Mouse (Mus musculus) embryonic facial prominence, embryonic 10.5 days (tissue): ENCODE results near the gene Mynn. TPM values are rescaled to one million over a fixed set of nuclear protein-coding genes. Genes with fewer than 3 reads are reported as not detected.
A peak's percentile ranks its signal among the peaks of the same experiment; 100 is the strongest.
"Not testable (repeated sequence)": the region's sequence is repeated elsewhere in the genome, so short reads cannot be mapped to it uniquely, and the experiment has no call there.

ENCODE experiments used
- DNase-seq: peaks from one replicate; pipeline ENCODE4 v3.0.0-alpha.2; 2017; ENCODE audit warnings: low spot score
- H3K27ac ChIP-seq: fragments of 300-500 bp; sonication (generic); replicated peaks from 2 replicates; pipeline ENCODE4 v1.5.1; 2016; ENCODE audit warnings: mild to moderate bottlenecking
- H3K27me3 ChIP-seq: fragments of 300-500 bp; sonication (generic); replicated peaks from 2 replicates; pipeline ENCODE4 v1.6.1; 2016; ENCODE audit warnings: low read depth, mild to moderate bottlenecking; ENCODE audit not compliant: poor library complexity, severe bottlenecking
- H3K36me3 ChIP-seq: fragments of 300-500 bp; sonication (generic); replicated peaks from 2 replicates; pipeline ENCODE4 v1.6.1; 2016; ENCODE audit warnings: mild to moderate bottlenecking, moderate library complexity
- H3K4me1 ChIP-seq: fragments of 300-500 bp; sonication (generic); 2 replicates; pipeline ENCODE4 v1.6.1; 2016
- H3K4me3 ChIP-seq: fragments of 300-500 bp; sonication (generic); 2 replicates; pipeline ENCODE4 v1.5.1; 2016; ENCODE audit warnings: mild to moderate bottlenecking, moderate library complexity
- H3K9me3 ChIP-seq: fragments of 300-500 bp; sonication (generic); 2 replicates; pipeline ENCODE4 v1.6.1; 2016; ENCODE audit warnings: mild to moderate bottlenecking
- WGBS: fragments of 180-500 bp; shearing (Covaris S2); methylation state at CpG from one replicate; pipeline ENCODE4 v1.1.7; 2016; 5-methylcytosine and 5-hydroxymethylcytosine counted together
- polyA plus RNA-seq: library from polyadenylated mRNA; unstranded; fragments of >200 nt; fragmentation: Nextera tagmentation; extraction: Ambion mirVana; gene quantifications from 2 replicates; pipeline ENCODE4 v1.2.1, GENCODE M21; 2016

Mynn gene
- 30.0 and 32.1 TPM in 2 replicates for polyA plus RNA-seq

DNA sequence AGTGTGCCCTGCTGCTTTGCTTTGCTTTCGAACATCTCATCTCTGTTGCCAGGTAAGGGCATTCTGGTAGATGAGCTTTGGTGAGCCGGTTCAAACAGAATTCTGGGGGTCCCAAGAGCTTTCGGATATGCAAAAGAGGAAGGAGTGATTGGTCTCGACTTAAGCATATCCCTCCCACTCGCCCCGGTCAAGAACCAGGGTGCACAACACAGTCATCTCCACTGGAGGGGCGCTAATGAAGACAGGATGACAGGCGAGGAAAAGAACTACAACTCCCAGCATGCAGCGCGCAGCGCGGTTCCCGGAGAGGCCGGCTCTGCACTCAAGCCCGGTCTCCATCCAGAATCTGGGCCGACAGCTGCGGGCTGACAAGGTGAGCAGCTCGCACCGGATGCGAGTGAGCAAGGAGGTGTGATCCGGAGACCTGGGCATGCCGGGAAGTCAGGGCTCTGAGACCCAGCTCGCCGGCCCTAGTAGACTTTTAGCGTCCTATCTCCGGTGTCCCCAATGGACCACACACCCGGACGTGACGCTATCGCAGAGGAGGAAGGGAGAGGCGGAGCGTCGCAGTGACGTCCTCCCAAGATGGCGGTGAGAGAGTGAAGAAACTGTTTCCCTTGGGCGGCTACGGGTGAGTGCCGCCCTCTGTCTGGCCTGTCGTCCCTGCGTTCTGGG, at the start of gene Mynn:
Gene Mynn, plus strand, starts transcription at position 1 of the 675 bp plus-strand sequence.
- H3K4me1 ChIP-seq: peaks cover 18% of the 10 kb centered on the region
- H3K9me3 ChIP-seq: no peaks in the 10 kb centered on the region
- H3K4me3 ChIP-seq: peak within 1 kb of the TSS; percentile 89
- DNase-seq: peak; percentile 97
- WGBS: under 1% methylated on average over 40 of the region's 40 CpGs
- peak within 1 kb of the TSS; percentile 95 for H3K27ac ChIP-seq
- H3K36me3 ChIP-seq: peaks cover 29% of the 10 kb centered on the region
- H3K27me3 ChIP-seq: peaks cover 25% of the 10 kb centered on the region

DNA sequence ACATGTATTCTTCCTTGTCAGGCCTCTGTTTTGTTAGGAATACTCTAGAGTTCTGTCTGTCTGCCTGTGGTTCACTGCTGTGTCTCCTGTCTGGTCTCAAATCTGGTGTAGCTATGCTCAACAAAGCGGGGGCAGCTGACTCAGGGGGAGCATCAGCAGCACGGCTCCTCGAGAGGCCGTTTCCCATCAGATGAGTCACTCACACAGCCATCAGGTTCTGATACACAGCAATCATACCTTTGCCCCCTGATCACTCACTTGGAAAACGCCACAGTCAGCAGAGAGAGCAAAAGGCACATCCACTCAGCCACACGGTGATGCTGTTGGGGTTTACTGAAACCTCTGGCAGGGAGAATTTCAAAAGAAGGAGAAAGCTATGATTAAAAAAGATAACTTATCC, 48.1 kb upstream of the Mynn start:
- WGBS: 69% methylated on average over 6 of the region's 6 CpGs
- H3K4me1 ChIP-seq: no peaks in the 10 kb centered on the region
- no peak overlapping the region for H3K4me3 ChIP-seq
- no peaks in the 10 kb centered on the region for H3K27me3 ChIP-seq
- no peak for DNase-seq
- no peaks in the 10 kb centered on the region for H3K9me3 ChIP-seq
- H3K36me3 ChIP-seq: no peaks in the 10 kb centered on the region
- H3K27ac ChIP-seq: no peak overlapping the region

DNA sequence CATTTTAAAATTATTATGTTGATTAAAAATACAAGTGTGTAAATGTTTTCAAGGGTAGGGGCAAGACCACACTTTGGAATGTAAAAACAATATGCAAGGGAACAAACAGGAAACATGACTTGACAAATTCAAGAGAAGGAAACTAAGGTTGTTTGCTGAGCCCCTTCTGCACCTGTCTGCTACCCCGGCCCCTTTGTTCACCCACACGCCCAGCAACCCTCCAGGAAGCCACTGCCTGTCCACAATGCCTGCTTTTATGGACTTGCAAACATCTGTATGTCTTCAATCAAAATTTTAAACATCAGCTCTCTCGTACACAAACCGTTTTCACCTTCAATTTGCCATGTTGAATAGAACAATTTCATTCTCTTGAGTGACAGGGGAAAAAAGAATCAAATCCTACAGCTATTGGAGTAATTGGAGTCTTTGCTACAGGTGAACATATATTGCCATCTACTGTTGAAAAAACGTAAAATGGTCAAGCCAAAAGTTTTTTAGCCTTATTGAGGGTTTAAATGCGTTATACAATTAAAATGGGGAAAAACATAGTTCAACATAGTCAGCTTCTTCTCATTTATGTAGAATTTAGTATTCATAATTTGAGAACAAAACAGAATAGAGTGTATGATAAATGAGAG, 41.1 kb upstream of the Mynn start:
- no peaks in the 10 kb centered on the region for H3K27me3 ChIP-seq
- no peak for DNase-seq
- no peak overlapping the region for H3K4me3 ChIP-seq
- peaks cover 6% of the 10 kb centered on the region; the same call in 1 of the 2 replicates for H3K4me1 ChIP-seq
- H3K9me3 ChIP-seq: no peaks in the 10 kb centered on the region
- H3K36me3 ChIP-seq: no peaks in the 10 kb centered on the region
- H3K27ac ChIP-seq: no peak overlapping the region
- 60% methylated on average over 6 of the region's 6 CpGs for WGBS

DNA sequence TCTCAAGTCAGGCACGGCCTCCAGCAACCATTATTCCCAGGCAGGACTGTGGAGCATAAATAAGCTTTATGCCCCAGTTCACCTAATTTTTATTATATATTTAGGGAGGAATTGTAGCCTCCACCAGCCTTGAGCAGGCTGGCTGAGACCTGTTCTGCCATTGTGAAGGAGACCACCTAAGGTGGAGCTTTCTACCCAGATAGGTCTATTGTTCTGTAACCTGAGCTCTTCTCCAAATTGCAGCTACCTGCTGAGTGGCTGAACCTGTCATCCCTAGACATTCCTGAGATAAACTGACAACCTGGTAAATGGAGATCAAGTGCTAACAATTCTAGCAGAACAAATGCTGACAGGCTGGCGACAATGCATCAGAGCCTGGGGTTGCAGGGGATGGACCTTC, 35.5 kb upstream of the Mynn start:
- not testable (repeated sequence) for H3K4me3 ChIP-seq, H3K36me3 ChIP-seq, DNase-seq, H3K9me3 ChIP-seq, H3K4me1 ChIP-seq, H3K27ac ChIP-seq, H3K27me3 ChIP-seq
- 24% methylated on average over 1 of the region's 2 CpGs for WGBS

DNA sequence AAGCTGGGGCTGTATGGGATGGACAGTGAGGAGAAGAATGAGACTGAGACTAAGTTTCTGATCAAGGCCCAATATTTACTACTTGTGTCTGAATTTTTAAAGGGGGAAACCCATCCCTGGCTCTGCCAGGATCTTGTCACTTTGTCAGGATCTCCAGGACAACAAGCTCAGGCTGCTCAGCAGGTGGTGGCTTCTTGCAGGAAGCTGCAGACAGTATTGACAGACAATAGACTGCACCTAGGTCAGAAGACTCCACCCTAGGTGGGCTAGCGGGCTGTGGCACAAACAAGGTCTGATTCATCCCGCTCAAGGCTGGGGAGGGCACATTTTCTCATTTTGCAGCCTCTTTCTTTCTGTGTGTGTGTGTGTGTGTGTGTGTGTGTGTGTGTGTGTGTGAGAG, 28.3 kb upstream of the Mynn start:
- no peaks in the 10 kb centered on the region for H3K27me3 ChIP-seq
- DNase-seq: no peak
- no peaks in the 10 kb centered on the region for H3K9me3 ChIP-seq
- no peak overlapping the region for H3K4me3 ChIP-seq
- WGBS: 7% methylated on average over 2 of the region's 2 CpGs
- H3K36me3 ChIP-seq: no peaks in the 10 kb centered on the region
- H3K4me1 ChIP-seq: no peaks in the 10 kb centered on the region
- H3K27ac ChIP-seq: no peak overlapping the region

DNA sequence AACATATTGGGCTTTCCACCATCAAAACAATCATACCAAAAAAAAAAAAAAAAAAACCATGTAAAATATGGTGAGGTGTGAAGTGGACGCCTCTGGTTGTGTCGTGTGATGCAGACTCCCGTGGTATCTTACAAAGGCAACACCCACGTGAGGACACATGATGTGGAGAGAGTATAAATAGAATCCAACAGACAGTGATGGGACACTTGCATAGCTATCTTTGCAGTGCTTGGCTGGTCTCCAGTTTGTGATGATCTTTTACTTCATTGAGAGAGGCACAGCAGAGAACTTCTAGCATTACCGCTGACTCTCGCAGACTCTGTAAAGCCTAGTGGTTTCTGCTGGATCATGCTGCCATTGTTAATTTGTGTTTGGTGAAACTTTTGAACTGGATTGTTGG, 13.0 kb upstream of the Mynn start:
- peaks cover 4% of the 10 kb centered on the region for H3K4me1 ChIP-seq
- H3K27me3 ChIP-seq: no peaks in the 10 kb centered on the region
- H3K27ac ChIP-seq: no peak overlapping the region
- H3K36me3 ChIP-seq: no peaks in the 10 kb centered on the region
- WGBS: 87% methylated on average over 6 of the region's 6 CpGs
- H3K4me3 ChIP-seq: no peak overlapping the region
- H3K9me3 ChIP-seq: no peaks in the 10 kb centered on the region
- no peak for DNase-seq

DNA sequence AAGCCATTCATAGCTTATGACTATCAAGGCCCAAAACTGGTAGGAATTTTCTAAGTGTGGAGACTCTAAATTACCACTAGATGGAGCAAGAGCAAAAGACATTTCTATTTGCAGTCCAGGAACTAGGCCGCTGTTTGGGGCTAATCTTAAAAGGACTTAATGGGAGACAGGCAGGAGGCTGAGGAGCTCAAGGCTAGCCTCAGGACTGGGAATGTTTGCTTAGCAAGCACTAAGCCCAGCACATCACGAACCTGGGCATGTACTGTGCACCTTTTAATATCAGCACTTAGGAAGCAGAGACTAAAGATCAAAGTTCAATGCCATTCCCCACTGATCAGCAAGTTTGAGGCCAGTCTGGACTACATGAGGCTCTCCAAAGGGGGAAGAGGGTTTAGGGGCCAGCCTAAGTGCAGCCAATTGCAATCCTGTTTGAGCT, 9.4 kb upstream of the Mynn start:
- H3K27ac ChIP-seq: no peak overlapping the region
- peak; percentile 52 for DNase-seq
- H3K4me3 ChIP-seq: no peak overlapping the region
- 2% methylated on average over 2 of the region's 2 CpGs for WGBS
- peaks cover 11% of the 10 kb centered on the region for H3K4me1 ChIP-seq
- peaks cover 9% of the 10 kb centered on the region; the same call in 1 of the 2 replicates for H3K27me3 ChIP-seq
- no peaks in the 10 kb centered on the region for H3K36me3 ChIP-seq
- H3K9me3 ChIP-seq: no peaks in the 10 kb centered on the region

DNA sequence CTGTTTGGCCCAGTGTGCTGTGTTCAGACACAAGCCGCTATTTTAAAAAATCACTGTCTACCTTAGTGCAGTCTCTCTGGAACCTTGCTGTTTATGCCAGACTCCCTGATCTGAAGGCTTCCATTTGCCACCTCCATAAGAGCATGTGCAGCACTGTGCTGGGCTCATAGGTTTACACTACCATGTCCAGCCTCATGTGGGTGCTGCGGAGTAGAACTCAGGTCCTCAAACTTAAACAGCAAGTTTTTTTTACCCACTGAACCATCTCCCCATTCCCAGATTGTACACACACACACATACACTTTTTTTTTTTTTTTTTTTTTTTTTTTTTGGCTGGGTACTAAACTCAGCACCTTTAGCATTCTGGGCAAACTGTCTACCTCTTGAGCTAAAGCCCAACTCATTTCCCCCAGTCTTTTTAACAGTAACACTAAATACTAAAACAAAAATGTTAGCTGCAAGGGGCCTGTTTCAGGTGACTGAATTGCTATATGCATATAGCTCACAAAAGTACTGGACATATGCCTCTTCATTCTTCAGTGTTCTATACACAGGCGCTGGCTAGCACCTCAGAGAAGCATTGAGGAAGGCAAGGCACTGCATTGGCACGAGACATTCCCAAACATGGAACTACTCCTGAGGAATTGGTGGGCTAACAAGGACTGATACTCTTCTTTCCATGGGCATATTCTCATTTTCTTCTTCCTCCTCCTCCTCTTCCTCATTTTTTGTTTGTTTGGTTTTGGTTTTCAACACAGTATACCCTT, 8.0 kb upstream of the Mynn start:
- H3K27ac ChIP-seq: no peak overlapping the region
- H3K4me1 ChIP-seq: peaks cover 11% of the 10 kb centered on the region
- H3K36me3 ChIP-seq: no peaks in the 10 kb centered on the region
- H3K9me3 ChIP-seq: no peaks in the 10 kb centered on the region
- peak; percentile 22 for DNase-seq
- 71% methylated on average over 4 of the region's 4 CpGs for WGBS
- peaks cover 23% of the 10 kb centered on the region for H3K27me3 ChIP-seq
- no peak overlapping the region for H3K4me3 ChIP-seq

DNA sequence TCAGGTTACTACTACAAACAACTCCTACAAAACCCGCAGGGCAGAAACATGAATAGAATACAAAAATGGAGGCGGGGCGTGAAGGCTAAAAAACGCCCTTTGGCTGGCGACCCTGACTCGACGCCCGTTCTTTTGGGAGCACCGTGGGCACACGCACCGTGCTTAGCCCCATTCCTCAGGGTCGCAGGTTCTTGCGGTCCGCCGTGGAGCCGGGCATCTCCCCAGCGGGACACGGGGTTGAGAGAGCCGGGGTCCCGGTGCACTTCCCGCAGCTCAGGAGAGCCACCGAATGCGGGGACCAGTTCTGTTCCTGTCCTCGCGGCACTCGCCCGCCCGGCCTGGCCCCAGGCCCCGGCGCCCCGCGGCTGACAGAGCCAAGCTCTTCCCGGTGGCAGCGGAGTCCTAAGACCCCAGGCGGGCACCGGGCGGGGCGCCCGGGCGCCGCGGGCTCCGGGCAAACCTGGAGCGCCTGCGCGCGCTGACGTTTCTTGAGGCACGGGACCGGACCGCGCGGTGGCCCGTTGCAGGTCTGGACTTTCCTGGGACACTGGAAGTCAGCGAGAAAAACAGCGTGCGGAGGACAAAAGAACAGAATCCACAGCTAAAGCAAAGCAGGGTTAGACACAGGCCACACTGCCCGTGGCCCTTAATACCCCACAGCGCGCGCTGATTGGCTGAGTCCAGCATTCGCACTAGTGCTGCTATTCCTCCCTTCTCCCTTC, 6.6 kb upstream of the Mynn start:
- Histone ChIP-seq H3K9me3 (no peaks in the 10 kb centered on the region), H3K27ac (peak overlapping the region; percentile 91), H3K36me3 (no peaks in the 10 kb centered on the region), H3K4me1 (peaks cover 20% of the 10 kb centered on the region), H3K4me3 (peak overlapping the region; percentile 85), H3K27me3 (peaks cover 32% of the 10 kb centered on the region)
- under 1% methylated on average over 62 of the region's 62 CpGs for WGBS
- DNase-seq: peak; percentile 72

DNA sequence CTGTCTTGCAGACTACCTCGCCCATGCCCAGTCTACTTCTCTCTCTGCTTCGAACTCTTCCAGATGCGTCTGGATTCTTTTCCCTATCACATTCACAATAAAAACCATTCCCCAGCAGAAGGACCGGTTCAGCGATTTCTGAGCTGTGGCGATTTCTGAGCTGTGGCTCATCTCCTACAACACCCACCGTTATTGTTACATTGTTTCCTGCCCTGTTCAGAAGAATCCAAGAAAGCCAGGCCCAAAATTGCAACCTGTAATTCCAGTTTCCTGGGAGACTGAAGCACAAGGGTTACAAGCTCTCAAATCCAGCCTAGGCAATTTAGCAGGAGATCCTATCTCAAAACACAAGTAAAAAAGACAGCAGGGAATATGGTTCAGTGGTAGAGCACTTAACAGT, 4.6 kb upstream of the Mynn start:
- peaks cover 21% of the 10 kb centered on the region for H3K4me1 ChIP-seq
- H3K27me3 ChIP-seq: peaks cover 32% of the 10 kb centered on the region
- WGBS: 78% methylated on average over 7 of the region's 7 CpGs
- DNase-seq: no peak
- no peaks in the 10 kb centered on the region for H3K36me3 ChIP-seq
- no peak overlapping the region for H3K4me3 ChIP-seq
- no peak overlapping the region for H3K27ac ChIP-seq
- H3K9me3 ChIP-seq: no peaks in the 10 kb centered on the region

DNA sequence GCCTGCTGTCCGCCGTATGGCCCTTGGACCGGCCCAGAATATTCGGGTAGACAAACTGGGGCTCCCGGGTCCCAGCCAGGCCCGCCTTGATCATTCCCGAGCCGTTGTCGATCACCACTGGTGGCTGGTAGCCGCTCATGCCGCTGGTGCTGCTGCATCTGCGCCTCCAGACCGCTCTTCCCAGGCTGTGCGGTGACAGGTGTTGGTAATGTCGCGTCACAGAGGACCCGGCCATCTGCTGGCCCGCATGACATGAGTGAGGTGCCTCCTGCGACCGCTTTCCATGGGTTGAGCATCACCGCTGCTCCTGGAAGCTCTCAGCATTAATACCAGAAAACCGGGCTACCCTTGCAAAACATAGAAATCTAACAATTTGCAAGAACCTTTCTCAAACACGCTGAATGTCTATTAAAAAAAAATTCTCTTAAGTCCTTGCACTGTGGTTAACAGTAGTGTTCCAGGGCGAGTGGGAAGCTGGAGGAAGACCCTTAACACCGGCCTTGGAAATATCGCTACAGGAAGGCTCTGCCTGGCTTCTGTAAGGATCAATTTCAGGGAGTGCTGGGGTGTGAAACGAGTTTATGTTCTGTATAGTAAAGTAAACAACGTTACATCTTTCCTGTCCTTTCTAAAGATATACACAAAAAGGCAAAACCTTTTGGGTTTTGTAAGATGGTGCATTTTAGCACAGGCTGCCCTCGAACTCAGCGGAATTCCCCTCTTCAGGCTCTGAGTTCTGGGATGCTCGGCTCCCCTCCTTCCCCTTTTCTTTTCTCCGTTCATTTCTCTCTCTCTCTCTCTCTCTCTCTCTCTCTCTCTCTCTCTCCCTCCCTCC, 1.9 kb upstream of the Mynn start, which contains the start of gene Actrt3:
Gene Actrt3, minus strand, starts transcription at position 229 of the 835 bp plus-strand sequence.
- Histone ChIP-seq H3K4me1 (peaks cover 24% of the 10 kb centered on the region), H3K4me3 (peak within 1 kb of the TSS; percentile 89), H3K27ac (peak within 1 kb of the TSS; percentile 75), H3K36me3 (peaks cover 9% of the 10 kb centered on the region), H3K9me3 (no peaks in the 10 kb centered on the region), H3K27me3 (peaks cover 32% of the 10 kb centered on the region)
- DNase-seq: peak; percentile 62
- WGBS: 1% methylated on average over 32 of the region's 32 CpGs
